Mouse (Mus musculus): ENCODE results near the gene Rpusd1.

- TF ChIP-seq CTCF (IDR thresholded peaks at IDR 0.05; ENCODE audit: low read depth) (no peak), EP300 (IDR thresholded peaks at IDR 0.05; ENCODE audit: low read depth) (no peak)
Observed at GRCm38 (mm10) chr17:25711136-25711535, 16.3 kb upstream of the Rpusd1 start.

Data from liver, postnatal 0 days (tissue).